ENCODE assay signal across 23 mouse cellular contexts in the genomic region with DNA sequence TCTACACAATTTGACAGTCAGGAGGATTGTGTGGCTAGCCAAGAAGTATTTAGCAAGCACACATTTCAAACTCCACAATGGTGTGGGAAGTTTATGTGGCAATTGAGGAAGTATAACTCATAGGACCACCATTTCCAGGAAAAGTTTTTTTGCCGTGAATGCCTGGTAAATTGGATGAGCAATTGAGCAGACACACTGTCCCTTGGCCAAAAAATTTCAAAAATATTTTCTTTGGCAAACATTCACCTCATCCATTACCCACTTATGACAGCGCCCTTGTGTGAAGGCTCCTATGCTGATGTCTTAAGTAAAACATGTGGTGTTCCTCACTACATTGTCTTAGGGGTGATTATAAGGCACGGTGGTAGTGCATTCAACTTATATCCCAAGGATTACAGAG. TPM values are rescaled to one million over a fixed set of nuclear protein-coding genes. Genes with fewer than 3 reads are reported as not detected.
A peak's percentile ranks its signal among the peaks of the same experiment; 100 is the strongest.
DNase-seq lines count a peak whose midpoint lies in the region; ATAC-seq lines count a peak whose summit lies in the region.
"Had no signal": no experiment of that assay in that cellular context is flagged by ENCODE, and none has a peak within 500 bp of the region (broad histone marks: within the 10 kb centered on the region; RNA-seq: fewer than 3 reads in every experiment).

No protein-coding gene starts in this region.

- WGBS in kidney, embryonic 15.5 days = 62% methylated on average over 3 of the region's 3 CpGs

- H3K4me2 ChIP-seq in kidney, embryonic 15.5 days = no peak overlapping the region
- H3K4me2 ChIP-seq: heart, embryonic 13.5 days; hindbrain, embryonic 12.5 days had no signal

- H3K9ac ChIP-seq in kidney, embryonic 15.5 days = no peak overlapping the region
- H3K9ac ChIP-seq: heart, embryonic 13.5 days; hindbrain, embryonic 12.5 days had no signal

- no peak overlapping the region for H3K27ac ChIP-seq in kidney, embryonic 15.5 days
- H3K27ac ChIP-seq: embryonic facial prominence, embryonic 10.5 days; forebrain, embryonic 10.5 days; gastrocnemius, adult 2 months; heart, embryonic 13.5 days; hindbrain, embryonic 12.5 days had no signal

- peak; percentile 14 for DNase-seq in adrenal gland, postnatal 10 days
- no peak for DNase-seq in adrenal gland, adult 18-20 months (ENCODE audit: low spot score in 2 of 2)
- peak; percentile 24 for DNase-seq in kidney, adult 9 months
- DNase-seq in 3T3-L1 (ENCODE audit: low read depth, low spot score) (peak; percentile 74), NIH3T3 (ENCODE audit: low read depth) (peak; percentile 45)
- DNase-seq in spleen, postnatal 36 days (ENCODE audit: low spot score in 2 of 2) = no peak
- no peak for DNase-seq in cerebellum, postnatal 10 days
- DNase-seq: cerebellum, adult 11-12 months; cerebellum, adult 9-11 months; gastrocnemius, adult 2 months; gastrocnemius, postnatal 25 days; heart, postnatal 4 days had no signal

- no peaks in the 10 kb centered on the region for H3K9me3 ChIP-seq in kidney, embryonic 15.5 days (replicated peaks)
- H3K9me3 ChIP-seq: embryonic facial prominence, embryonic 10.5 days; forebrain, embryonic 10.5 days; heart, embryonic 13.5 days; hindbrain, embryonic 12.5 days had no signal

- H3K27me3 ChIP-seq in kidney, embryonic 15.5 days = no peaks in the 10 kb centered on the region
- H3K27me3 ChIP-seq: heart, embryonic 13.5 days; hindbrain, embryonic 12.5 days had no signal

- H3K36me3 ChIP-seq in kidney, embryonic 15.5 days = no peaks in the 10 kb centered on the region
- H3K36me3 ChIP-seq: embryonic facial prominence, embryonic 10.5 days; forebrain, embryonic 10.5 days; heart, embryonic 13.5 days; hindbrain, embryonic 12.5 days had no signal

- H3K4me3 ChIP-seq in kidney, embryonic 15.5 days (replicated peaks) = no peak overlapping the region
- H3K4me3 ChIP-seq: embryonic facial prominence, embryonic 10.5 days; forebrain, embryonic 10.5 days; gastrocnemius, adult 2 months; heart, embryonic 13.5 days; hindbrain, embryonic 12.5 days had no signal

- H3K4me1 ChIP-seq in kidney, embryonic 15.5 days = no peaks in the 10 kb centered on the region
- H3K4me1 ChIP-seq: embryonic facial prominence, embryonic 10.5 days; forebrain, embryonic 10.5 days; heart, embryonic 13.5 days; hindbrain, embryonic 12.5 days had no signal

- ATAC-seq in kidney, embryonic 15.5 days (replicated peaks; ENCODE audit: low FRiP score) = no peak
- ATAC-seq: forebrain, embryonic 14.5 days; hindbrain, embryonic 16.5 days; inflammation-experienced regulatory T-cells, adult 6 months; intestine, postnatal 0 days had no signal

RNA-seq across cellular contexts. Expression of a gene that starts 17.2 kb away (rescaled TPM):
- total RNA-seq in adrenal gland, postnatal 10 days (2021) = not detected
- total RNA-seq in adrenal gland, adult 18-20 months (2021) = not detected
- 0.17 TPM in 1 of 2 replicates, not detected in the other for polyA plus RNA-seq in kidney, embryonic 15.5 days (2015; fragmentation: Nextera tagmentation; extraction: Ambion mirVana)
- total RNA-seq: gastrocnemius, adult 2 months; gastrocnemius, postnatal 25 days; granulocyte monocyte progenitor cell, adult 5-6 weeks; heart, postnatal 4 days had no signal
- polyA plus RNA-seq: embryonic facial prominence, embryonic 10.5 days; forebrain, embryonic 10.5 days; forebrain, embryonic 14.5 days; heart, postnatal 0 days; hindbrain, embryonic 12.5 days; hindbrain, embryonic 16.5 days; inflammation-experienced regulatory T-cells, adult 6 months; intestine, postnatal 0 days had no signal

Comparison
In these comparisons a context has a peak if more than half of its experiments do, and no peak if none do; other contexts are left out.
1. DNase-seq: peak in adrenal gland, postnatal 10 days (single experiment), kidney, adult 9 months (single experiment), 3T3-L1 (single experiment) and NIH3T3 (single experiment); none in adrenal gland, adult 18-20 months (0 of 2), spleen, postnatal 36 days (0 of 2) and cerebellum, postnatal 10 days (0 of 2).